Mouse (Mus musculus) forebrain, postnatal 0 days (tissue): Measurements from ENCODE around the gene Nup88. TPM values are rescaled to one million over a fixed set of nuclear protein-coding genes. Genes with fewer than 3 reads are reported as not detected.

Experiments
- ATAC-seq: fragments of 200-750 bp; cut with Nextera tagmentation; 2 replicates; pipeline ENCODE4 v1.8.0; 2017; ENCODE audit warnings: mild to moderate bottlenecking, moderate library complexity
- DNase-seq: peaks from one replicate; pipeline ENCODE4 v3.0.0-alpha.2; 2015
- H3K27ac ChIP-seq: fragments of 300-500 bp; sonication (generic); 2 replicates; pipeline ENCODE4 v1.5.1; 2014; ENCODE audit warnings: low read depth, mild to moderate bottlenecking, antibody characterized with exemption, low read length, moderate library complexity, mixed read lengths
- H3K27me3 ChIP-seq: fragments of 300-500 bp; sonication (generic); 2 replicates; pipeline ENCODE4 v1.6.1; 2014; ENCODE audit warnings: mild to moderate bottlenecking, low read length, mixed read lengths; ENCODE audit not compliant: insufficient read depth
- H3K36me3 ChIP-seq: fragments of 300-500 bp; sonication (generic); 2 replicates; pipeline ENCODE4 v1.6.1; 2014; ENCODE audit warnings: mild to moderate bottlenecking, moderate library complexity; ENCODE audit not compliant: insufficient read depth
- H3K4me1 ChIP-seq: fragments of 300-500 bp; sonication (generic); 2 replicates; pipeline ENCODE4 v1.6.1; 2014; ENCODE audit warnings: antibody characterized with exemption; ENCODE audit not compliant: insufficient read depth
- H3K4me2 ChIP-seq: fragments of 300-500 bp; sonication (generic); 2 replicates; pipeline ENCODE4 v1.6.1; 2014; ENCODE audit warnings: low read depth, mild to moderate bottlenecking, moderate library complexity
- H3K4me3 ChIP-seq: fragments of 300-500 bp; sonication (generic); 2 replicates; pipeline ENCODE4 v1.5.1; 2014; ENCODE audit warnings: low read depth, low read length, mixed read lengths
- H3K9ac ChIP-seq: fragments of 300-500 bp; sonication (generic); 2 replicates; pipeline ENCODE4 v1.6.1; 2014; ENCODE audit warnings: mild to moderate bottlenecking
- H3K9me3 ChIP-seq: fragments of 300-500 bp; sonication (generic); 2 replicates; pipeline ENCODE4 v1.6.1; 2016; ENCODE audit warnings: low read length
- CTCF ChIP-seq: sonication (generic); IDR thresholded peaks from 2 replicates; pipeline ENCODE4 v1.5.1; 2016; ENCODE audit warnings: antibody characterized with exemption, control low read depth, low read depth
- WGBS: fragments of 180-500 bp; shearing (Covaris S2); extraction: QIAGEN DNeasy Blood & Tissue Kit; methylation state at CpG from one replicate; pipeline ENCODE4 v1.1.7; 2014; 5-methylcytosine and 5-hydroxymethylcytosine counted together
- polyA plus RNA-seq: library from polyadenylated mRNA; unstranded; fragments of >200 nt; fragmentation: Nextera tagmentation; extraction: Ambion mirVana; gene quantifications from 2 replicates; pipeline ENCODE4 v1.2.1, GENCODE M21; 2015
- total RNA-seq: library from RNA; depleted of rRNA; stranded (reverse); fragments of >200 nt; gene quantifications from 2 replicates; pipeline ENCODE4 v1.2.3, GENCODE M21; 2014

Nup88 gene
- total and polyA plus RNA-seq, 2 experiments from 2014 or later, result 98.1 to 101 TPM

- Histone ChIP-seq H3K36me3 (peaks cover 76% of the 10 kb centered on the region), H3K4me2 (no peak overlapping the region), H3K9ac (no peak overlapping the region), H3K4me1 (no peaks in the 10 kb centered on the region), H3K27ac (no peak overlapping the region), H3K27me3 (no peaks in the 10 kb centered on the region), H3K9me3 (no peaks in the 10 kb centered on the region), H3K4me3 (no peak overlapping the region)
- 80% methylated on average over 7 of the region's 7 CpGs for WGBS
- ATAC-seq (no peak), DNase-seq (no peak)
- no peak for TF ChIP-seq CTCF
Measured at GRCm38 (mm10) chr11:70943651-70944050, 26.1 kb downstream of the Nup88 start.

GRCm38 (mm10) chr11:70942596-70942995 is 27.2 kb downstream of the Nup88 start:
- H3K9me3 ChIP-seq, result no peaks in the 10 kb centered on the region
- DNase-seq (no peak), ATAC-seq (no peak)
- H3K36me3 ChIP-seq, result peaks cover 76% of the 10 kb centered on the region
- no peak overlapping the region for H3K4me3 ChIP-seq
- 87% methylated on average over 1 of the region's 1 CpGs for WGBS
- no peak overlapping the region for H3K27ac ChIP-seq
- H3K9ac ChIP-seq, result no peak overlapping the region
- no peak for TF ChIP-seq CTCF
- H3K27me3 ChIP-seq, result no peaks in the 10 kb centered on the region
- H3K4me2 ChIP-seq, result no peak overlapping the region
- H3K4me1 ChIP-seq, result no peaks in the 10 kb centered on the region

GRCm38 (mm10) chr11:70935316-70935715 is 34.5 kb downstream of the Nup88 start:
- no peak overlapping the region for H3K4me2 ChIP-seq
- no peak overlapping the region for H3K4me3 ChIP-seq
- 84% methylated on average over 7 of the region's 7 CpGs for WGBS
- no peaks in the 10 kb centered on the region for H3K27me3 ChIP-seq
- H3K9me3 ChIP-seq, result no peaks in the 10 kb centered on the region
- ATAC-seq, result no peak; the same call in 1 of the 2 replicates
- H3K36me3 ChIP-seq, result peaks cover 70% of the 10 kb centered on the region
- no peak overlapping the region for H3K27ac ChIP-seq
- no peak for DNase-seq
- H3K4me1 ChIP-seq, result no peaks in the 10 kb centered on the region
- H3K9ac ChIP-seq, result no peak overlapping the region
- peak; percentile 26 for TF ChIP-seq CTCF

- H3K36me3 ChIP-seq, result peaks cover 39% of the 10 kb centered on the region
- no peak for TF ChIP-seq CTCF
- H3K9ac ChIP-seq, result no peak overlapping the region
- no peaks in the 10 kb centered on the region for H3K27me3 ChIP-seq
- no peak overlapping the region for H3K4me3 ChIP-seq
- 78% methylated on average over 5 of the region's 5 CpGs for WGBS
- no peak overlapping the region for H3K27ac ChIP-seq
- H3K4me2 ChIP-seq, result no peak overlapping the region
- ATAC-seq (no peak), DNase-seq (no peak)
- no peaks in the 10 kb centered on the region for H3K4me1 ChIP-seq
- no peaks in the 10 kb centered on the region for H3K9me3 ChIP-seq
Measured at GRCm38 (mm10) chr11:70931461-70931860, 38.3 kb downstream of the Nup88 start.

- no peak overlapping the region for H3K9ac ChIP-seq
- DNase-seq (no peak), ATAC-seq (no peak)
- H3K27me3 ChIP-seq, result no peaks in the 10 kb centered on the region
- H3K4me2 ChIP-seq, result no peak overlapping the region
- H3K36me3 ChIP-seq, result peaks cover 53% of the 10 kb centered on the region
- H3K4me3 ChIP-seq, result no peak overlapping the region
- TF ChIP-seq CTCF, result no peak
- H3K27ac ChIP-seq, result no peak overlapping the region
- WGBS, result 94% methylated on average over 4 of the region's 4 CpGs
- H3K9me3 ChIP-seq, result no peaks in the 10 kb centered on the region
- no peaks in the 10 kb centered on the region for H3K4me1 ChIP-seq
Measured at GRCm38 (mm10) chr11:70919524-70919923, 50.2 kb downstream of the Nup88 start.

- H3K27me3 ChIP-seq, result no peaks in the 10 kb centered on the region
Measured at GRCm38 (mm10) chr11:70917896-70918295, 51.9 kb downstream of the Nup88 start.

GRCm38 (mm10) chr11:70911920-70912319 is 57.9 kb downstream of the Nup88 start:
- TF ChIP-seq CTCF, result no peak
- Histone ChIP-seq H3K9me3 (no peaks in the 10 kb centered on the region), H3K27ac (no peak overlapping the region), H3K36me3 (peaks cover 25% of the 10 kb centered on the region), H3K4me2 (no peak overlapping the region), H3K9ac (no peak overlapping the region), H3K27me3 (no peaks in the 10 kb centered on the region), H3K4me3 (no peak overlapping the region), H3K4me1 (no peaks in the 10 kb centered on the region)
- 93% methylated on average over 1 of the region's 1 CpGs for WGBS
- ATAC-seq (no peak), DNase-seq (no peak)

More at GRCm38 (mm10) chr11:70917896-70918295, 51.9 kb downstream of the Nup88 start:
- Histone ChIP-seq H3K4me2 (no peak overlapping the region), H3K9ac (no peak overlapping the region), H3K36me3 (peaks cover 42% of the 10 kb centered on the region), H3K9me3 (no peaks in the 10 kb centered on the region), H3K4me3 (no peak overlapping the region), H3K27ac (no peak overlapping the region), H3K4me1 (no peaks in the 10 kb centered on the region)
- TF ChIP-seq CTCF, result no peak
- ATAC-seq (no peak), DNase-seq (no peak)
- 84% methylated on average over 2 of the region's 2 CpGs for WGBS
